Mouse (Mus musculus) cerebellum, adult 9-11 months (tissue): ENCODE results near the gene Clk1.
"Not testable (repeated sequence)": the region's sequence is repeated elsewhere in the genome, so short reads cannot be mapped to it uniquely, and the experiment has no call there.

Source experiments
- DNase-seq: peaks from one replicate; pipeline ENCODE4 v3.0.0; 2022

Gene Clk1

GRCm38 (mm10) chr1:58403745-58404144 is 20.1 kb downstream of the Clk1 start:
- DNase-seq: no peak

DNA sequence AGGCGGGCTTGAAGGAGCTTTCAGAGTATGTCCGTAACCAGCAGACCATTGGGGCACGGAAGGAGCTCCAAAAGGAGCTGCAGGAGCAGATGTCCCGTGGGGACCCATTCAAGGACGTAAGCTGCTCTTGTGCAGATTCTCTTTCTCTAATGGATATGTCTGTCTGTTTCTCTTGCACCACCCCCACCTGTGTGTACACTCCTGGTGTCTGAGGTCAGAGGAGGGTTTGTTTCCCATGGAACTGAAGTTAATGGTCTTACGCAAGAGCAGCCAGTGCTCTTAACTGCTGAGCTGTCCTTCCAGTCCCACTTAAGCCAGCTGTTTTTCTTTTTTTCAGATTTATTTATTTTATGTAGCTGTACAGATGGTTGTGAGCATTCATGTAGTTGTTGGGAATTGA is 22.5 kb downstream of the Clk1 start:
- no peak for DNase-seq

DNA sequence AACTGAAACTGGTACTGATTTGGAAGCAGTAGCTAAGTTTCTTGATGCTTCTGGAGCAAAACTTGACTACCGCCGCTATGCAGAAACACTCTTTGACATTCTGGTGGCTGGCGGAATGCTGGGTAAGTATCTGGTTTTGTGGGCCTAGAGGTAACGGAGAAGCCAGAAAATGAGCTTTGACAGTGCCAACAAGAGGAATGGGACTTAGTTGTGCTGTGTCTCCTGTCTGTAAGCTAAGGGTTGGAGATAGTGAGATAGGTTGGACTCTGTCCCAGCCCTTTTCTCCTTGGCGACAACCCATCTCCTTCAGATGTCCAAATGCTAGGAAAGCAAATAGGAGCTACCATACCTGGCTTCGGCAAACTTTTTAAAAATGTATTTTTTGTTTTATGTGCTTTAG is 26.1 kb downstream of the Clk1 start:
- DNase-seq: no peak

- DNase-seq: no peak
Measured at GRCm38 (mm10) chr1:58396179-58396578, 27.7 kb downstream of the Clk1 start.

GRCm38 (mm10) chr1:58395341-58395740 is 28.5 kb downstream of the Clk1 start:
- no peak for DNase-seq

DNA sequence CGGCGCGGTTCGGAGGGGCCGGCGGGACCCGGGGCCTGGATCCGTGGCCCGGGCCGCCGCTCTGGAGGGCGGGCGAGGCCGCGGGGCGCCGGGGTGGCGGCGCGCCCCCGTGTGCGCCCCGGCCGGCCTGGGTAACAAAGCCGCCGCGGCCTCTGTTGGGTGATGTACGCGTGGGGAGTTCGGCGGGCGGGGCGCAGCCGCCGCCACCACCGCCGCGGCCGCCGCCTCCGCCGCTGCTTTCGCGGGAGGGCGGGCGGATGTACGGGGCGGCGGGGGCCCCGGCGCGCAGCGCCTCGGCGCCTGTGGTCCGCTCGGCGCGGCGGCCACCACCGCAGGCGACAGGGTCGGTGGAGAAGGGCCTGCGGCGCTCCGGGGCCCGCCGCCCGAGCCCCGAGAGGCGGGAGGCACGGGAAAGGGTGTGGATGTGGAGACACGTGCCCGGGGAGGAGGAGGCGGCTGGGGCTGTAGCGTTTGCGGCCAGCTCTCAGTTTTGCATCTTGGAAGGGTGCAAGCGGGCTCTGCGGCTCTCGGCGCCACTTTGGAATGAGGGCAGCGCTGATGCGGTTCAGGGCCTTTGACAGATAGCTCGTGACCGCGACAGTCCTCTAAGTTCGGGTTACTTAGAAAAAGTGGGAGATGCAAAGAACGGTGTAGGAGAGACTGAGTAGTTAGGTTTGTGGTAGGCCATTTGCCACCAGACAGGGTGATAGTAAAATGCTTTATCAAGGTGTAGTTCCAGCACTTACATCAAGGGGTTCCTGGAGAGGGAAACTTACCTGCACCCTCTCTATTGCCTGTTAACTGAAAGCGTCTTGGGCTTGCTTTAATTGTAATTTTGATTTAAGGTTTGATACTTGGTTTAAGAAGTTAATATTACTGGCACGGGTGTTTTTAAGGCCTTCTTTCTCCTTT is 30.3 kb downstream of the Clk1 start:
- DNase-seq: peak; percentile 64

DNA sequence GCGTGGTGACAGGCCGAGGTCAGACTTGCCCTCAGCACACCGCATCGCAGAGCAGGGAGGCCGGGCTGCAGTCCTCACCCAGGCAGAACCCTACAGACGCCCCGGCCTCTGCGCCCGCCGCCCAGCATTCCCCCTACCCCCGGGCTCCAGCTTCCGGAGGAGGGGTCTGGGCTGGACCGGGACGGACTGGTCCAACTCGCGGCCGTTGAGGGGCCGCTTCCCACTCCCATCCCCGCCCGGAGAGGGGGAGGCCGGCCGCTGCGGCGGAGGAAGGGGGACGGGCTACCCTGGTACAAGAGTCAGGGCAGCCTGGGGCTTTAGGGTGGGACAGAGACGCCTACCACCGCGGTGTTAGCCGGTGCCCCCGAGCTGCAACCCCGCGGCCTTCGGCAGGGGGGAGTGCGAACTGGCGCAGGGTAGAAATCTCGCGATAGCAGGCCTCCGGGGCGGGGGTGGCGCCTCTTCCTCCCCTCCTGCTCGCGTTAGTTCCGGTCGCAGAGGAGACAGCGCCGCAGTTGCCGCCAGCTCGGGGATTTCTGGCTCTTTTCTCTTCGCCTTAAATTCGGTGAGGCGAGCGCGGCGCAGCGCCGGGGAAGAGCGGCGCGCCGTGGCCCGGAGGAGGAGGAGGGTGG is 31.1 kb downstream of the Clk1 start, which contains the start of gene Bzw1:
Gene Bzw1 (plus strand): TSS at position 247 of the 632 bp plus-strand sequence.
- DNase-seq: peak; percentile 93

GRCm38 (mm10) chr1:58392268-58392651 is 31.6 kb downstream of the Clk1 start:
- DNase-seq: no peak

- no peak for DNase-seq
Measured at GRCm38 (mm10) chr1:58391421-58392267, 32.2 kb downstream of the Clk1 start.

GRCm38 (mm10) chr1:58382586-58383281 is 41.1 kb downstream of the Clk1 start:
- DNase-seq: no peak

DNA sequence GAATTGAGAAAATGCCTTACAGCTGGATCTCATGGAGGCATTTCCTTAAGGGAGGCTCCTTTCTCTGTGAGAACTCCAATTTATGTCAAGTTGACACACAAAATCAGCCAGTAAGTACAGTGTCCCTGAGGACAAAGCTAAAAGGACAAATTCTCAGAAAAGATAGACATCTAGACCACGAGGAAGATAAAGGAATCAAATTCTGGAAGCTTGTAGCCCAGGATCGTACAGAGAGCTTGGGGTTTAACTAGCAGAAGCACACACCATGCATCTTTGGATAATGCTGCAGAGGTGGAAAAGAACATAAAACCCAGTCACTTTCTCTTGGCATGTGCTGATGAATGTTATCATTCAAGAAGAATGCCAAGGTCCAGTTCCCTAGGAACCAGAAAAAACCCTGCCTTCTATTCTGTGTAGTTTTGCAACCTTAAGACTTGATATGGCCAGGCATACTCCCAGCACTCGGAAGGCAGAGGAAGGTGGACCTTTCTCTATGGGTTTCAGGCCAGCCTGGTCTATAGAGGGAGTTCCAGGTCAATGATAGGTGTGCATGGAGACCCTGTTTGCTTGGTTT is 48.2 kb downstream of the Clk1 start:
- DNase-seq: no peak

GRCm38 (mm10) chr1:58374266-58374665 is 49.6 kb downstream of the Clk1 start:
- not testable (repeated sequence) for DNase-seq

- DNase-seq: no peak
Measured at GRCm38 (mm10) chr1:58369716-58370115, 54.1 kb downstream of the Clk1 start.

DNA sequence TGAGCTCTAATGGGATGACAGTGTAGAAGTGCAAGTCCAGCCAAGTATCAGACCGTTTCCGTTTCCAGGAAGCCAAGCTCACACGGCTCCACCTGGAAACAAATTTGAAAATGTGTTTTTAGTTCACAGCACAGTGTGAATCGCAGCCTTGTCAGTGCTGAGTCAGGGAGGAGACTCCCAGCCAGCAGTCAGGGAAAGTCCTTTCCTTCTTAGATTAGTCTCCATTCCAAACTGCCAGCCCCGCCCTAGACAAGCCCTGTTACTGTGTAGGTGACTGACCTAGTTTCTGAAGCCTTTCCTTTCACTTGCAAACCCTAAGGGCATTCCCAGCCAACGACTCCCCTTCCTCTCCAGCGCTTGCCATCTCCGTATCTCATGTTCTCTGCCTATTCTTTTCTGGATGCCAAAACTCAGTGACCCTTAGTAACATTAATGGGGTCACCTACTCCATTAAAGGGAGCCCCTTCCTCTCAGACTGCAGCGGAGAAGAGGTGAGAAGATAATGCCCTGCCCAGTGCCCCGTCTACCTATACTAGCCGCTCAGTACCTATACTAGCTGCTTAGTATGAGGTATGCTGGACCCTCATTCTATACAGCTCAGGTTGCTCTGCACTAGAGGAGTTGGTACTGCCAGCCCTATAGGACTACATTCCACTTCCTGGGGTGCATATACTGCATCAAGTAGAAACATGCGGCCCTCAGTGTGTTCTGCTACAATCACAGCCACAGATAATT is 57.0 kb downstream of the Clk1 start:
- no peak for DNase-seq

DNA sequence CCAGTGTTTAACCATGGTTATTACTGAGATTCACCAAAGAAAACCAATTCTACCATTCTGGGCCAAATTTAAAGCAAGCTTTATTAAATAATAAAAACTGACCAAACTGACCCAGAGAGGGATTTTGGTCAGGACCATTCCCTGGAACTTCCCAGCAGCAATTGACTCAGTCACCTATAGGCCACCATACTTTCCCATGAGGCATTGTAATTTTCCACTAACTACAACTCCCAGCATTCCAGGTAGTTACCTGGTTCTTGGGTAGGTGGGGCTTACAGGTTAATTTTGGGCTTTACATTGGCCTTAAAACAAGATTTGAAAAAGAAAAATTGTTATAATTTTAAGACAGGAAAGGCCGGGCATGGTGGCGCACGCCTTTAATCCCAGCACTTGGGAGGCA is 58.0 kb downstream of the Clk1 start:
- DNase-seq: no peak

- DNase-seq: no peak
Measured at GRCm38 (mm10) chr1:58364551-58364950, 59.3 kb downstream of the Clk1 start.

- no peak for DNase-seq
Measured at GRCm38 (mm10) chr1:58362296-58362695, 61.6 kb downstream of the Clk1 start.
